Mouse (Mus musculus) bone marrow macrophage, adult 2 months (primary cell): ENCODE results near the gene Sox3. TPM values are rescaled to one million over a fixed set of nuclear protein-coding genes. Genes with fewer than 3 reads are reported as not detected.

Experiments used
- H3K27ac ChIP-seq: 2 replicates; pipeline ENCODE4 v1.5.1; 2012; ENCODE audit warnings: low read depth, low read length; ENCODE audit not compliant: insufficient read depth
- H3K4me1 ChIP-seq: 2 replicates; pipeline ENCODE4 v1.6.1; 2012; ENCODE audit warnings: low read length; ENCODE audit not compliant: control insufficient read depth, insufficient read depth
- H3K4me3 ChIP-seq: 2 replicates; pipeline ENCODE4 v1.5.1; 2012; ENCODE audit warnings: mild to moderate bottlenecking, low read length, moderate library complexity; ENCODE audit not compliant: insufficient read depth
- CTCF ChIP-seq: IDR thresholded peaks from 2 replicates; pipeline ENCODE4 v1.5.1; 2012; ENCODE audit warnings: low read depth, mild to moderate bottlenecking, low read length, moderate library complexity
- POLR2A ChIP-seq: IDR thresholded peaks from 2 replicates; pipeline ENCODE4 v1.6.1; 2012; ENCODE audit warnings: mild to moderate bottlenecking, low read depth, low read length, borderline replicate concordance
- polyA plus RNA-seq: library from polyadenylated mRNA; stranded (reverse); fragments of >200 nt; gene quantifications from 2 replicates; pipeline ENCODE4 v1.2.4, GENCODE M21; 2012; ENCODE audit not compliant: missing spikeins, insufficient read depth, insufficient read length

The Sox3 gene
- polyA plus RNA-seq = not detected in 2 replicates

- no peak for TF ChIP-seq POLR2A
- TF ChIP-seq CTCF = no peak
- H3K4me1 ChIP-seq = no peaks in the 10 kb centered on the region
- no peak within 1 kb of the TSS for H3K27ac ChIP-seq
- H3K4me3 ChIP-seq = peak within 1 kb of the TSS; percentile 44
These were observed at the start of gene Sox3 for GRCm38 (mm10) chrX:60892801-60893681. Gene Sox3 (minus strand): TSS chrX:60893430.

- no peak overlapping the region for H3K4me3 ChIP-seq
- no peak for TF ChIP-seq CTCF
- no peak for TF ChIP-seq POLR2A
- no peak overlapping the region for H3K27ac ChIP-seq
- no peaks in the 10 kb centered on the region for H3K4me1 ChIP-seq
These were observed 47.0 kb upstream of the Sox3 start for GRCm38 (mm10) chrX:60940225-60940624.

- no peak for TF ChIP-seq CTCF
- no peak for TF ChIP-seq POLR2A
- no peak overlapping the region for H3K27ac ChIP-seq
- H3K4me1 ChIP-seq = no peaks in the 10 kb centered on the region
- H3K4me3 ChIP-seq = no peak overlapping the region
These were observed 6.3 kb upstream of the Sox3 start for GRCm38 (mm10) chrX:60899546-60899945.

- H3K27ac ChIP-seq = no peak overlapping the region
- TF ChIP-seq POLR2A (no peak), CTCF (no peak)
- H3K4me3 ChIP-seq = no peak overlapping the region
These were observed 5.4 kb upstream of the Sox3 start for GRCm38 (mm10) chrX:60898641-60899040.

GRCm38 (mm10) chrX:60896296-60896695, 3.1 kb upstream of the Sox3 start:
- H3K27ac ChIP-seq = no peak overlapping the region
- no peak overlapping the region for H3K4me3 ChIP-seq
- no peak for TF ChIP-seq POLR2A
- no peak for TF ChIP-seq CTCF
- H3K4me1 ChIP-seq = no peaks in the 10 kb centered on the region

More at GRCm38 (mm10) chrX:60898641-60899040, 5.4 kb upstream of the Sox3 start:
- no peaks in the 10 kb centered on the region for H3K4me1 ChIP-seq

GRCm38 (mm10) chrX:60895416-60895815, 2.2 kb upstream of the Sox3 start:
- no peak overlapping the region for H3K27ac ChIP-seq
- no peak for TF ChIP-seq CTCF
- TF ChIP-seq POLR2A = no peak
- no peak overlapping the region for H3K4me3 ChIP-seq
- no peaks in the 10 kb centered on the region for H3K4me1 ChIP-seq

- no peaks in the 10 kb centered on the region for H3K4me1 ChIP-seq
- no peak overlapping the region for H3K4me3 ChIP-seq
- H3K27ac ChIP-seq = no peak overlapping the region
- TF ChIP-seq CTCF (no peak), POLR2A (no peak)
These were observed 702 bp upstream of the Sox3 start for GRCm38 (mm10) chrX:60893720-60894543.

- Histone ChIP-seq H3K4me1 (no peaks in the 10 kb centered on the region), H3K27ac (no peak overlapping the region), H3K4me3 (peak overlapping the region; percentile 44)
- TF ChIP-seq CTCF (no peak), POLR2A (no peak)
These were observed 981 bp downstream of the Sox3 start for GRCm38 (mm10) chrX:60892098-60892800.

GRCm38 (mm10) chrX:60891329-60892095, 1.7 kb downstream of the Sox3 start:
- Histone ChIP-seq H3K4me3 (peak overlapping the region; percentile 44), H3K4me1 (no peaks in the 10 kb centered on the region), H3K27ac (no peak overlapping the region)
- TF ChIP-seq CTCF (no peak), POLR2A (no peak)
